Mouse (Mus musculus) left cerebral cortex, adult 11 months (tissue): ENCODE results near the gene Gm10358.
"Not testable (repeated sequence)": the region's sequence is repeated elsewhere in the genome, so short reads cannot be mapped to it uniquely, and the experiment has no call there.

Experiments
- DNase-seq: peaks from one replicate; pipeline ENCODE4 v3.0.0; 2022; ENCODE audit warnings: low spot score

The Gm10358 gene

DNA sequence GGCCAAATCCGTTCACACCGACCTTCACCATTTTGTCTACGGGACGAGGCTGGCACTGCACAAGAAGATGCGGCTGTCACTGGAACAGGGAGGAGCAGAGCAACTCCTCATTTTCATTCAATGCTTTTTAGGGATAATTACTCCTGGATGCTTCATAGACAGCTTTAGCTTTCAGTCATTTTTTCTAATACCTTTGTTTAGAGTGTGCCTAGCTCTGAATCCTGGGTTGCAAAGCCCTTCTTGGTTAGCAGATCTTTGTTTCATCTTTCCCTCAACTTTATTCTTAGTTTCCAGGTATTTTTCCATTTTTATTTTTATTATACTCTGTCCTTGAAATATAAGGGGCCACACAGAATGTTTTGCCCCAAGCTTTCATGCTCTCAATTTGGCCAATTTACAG, at the start of gene Gm10358:
Gm10358 (minus strand) TSS at position 101 of the 400 bp plus-strand sequence.
- no peak for DNase-seq

DNA sequence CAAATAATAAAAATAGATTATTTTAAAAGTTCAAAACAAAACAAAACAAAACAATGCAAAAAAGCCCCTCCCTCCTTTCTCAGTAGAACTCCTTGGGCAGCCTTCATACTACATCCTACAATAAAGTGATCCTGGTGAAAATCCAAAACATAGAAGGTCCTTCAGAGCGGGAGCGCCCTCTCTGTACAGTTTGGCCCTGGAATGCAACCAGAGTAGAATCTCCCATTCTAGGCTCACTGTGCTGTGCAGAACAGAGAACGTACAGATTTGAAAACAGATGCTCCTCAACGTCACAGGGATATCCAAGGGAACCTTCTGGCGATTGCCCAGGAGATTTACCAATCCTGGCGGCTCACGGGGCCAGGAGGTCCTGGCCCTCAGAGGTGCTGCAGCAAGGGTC, 42.0 kb upstream of the Gm10358 start, which contains the start of gene Iqcm:
Iqcm (plus strand) TSS at position 301 of the 400 bp plus-strand sequence.
- DNase-seq: no peak

GRCm38 (mm10) chr8:75415696-75416095, 9.3 kb upstream of the Gm10358 start:
- not testable (repeated sequence) for DNase-seq

DNA sequence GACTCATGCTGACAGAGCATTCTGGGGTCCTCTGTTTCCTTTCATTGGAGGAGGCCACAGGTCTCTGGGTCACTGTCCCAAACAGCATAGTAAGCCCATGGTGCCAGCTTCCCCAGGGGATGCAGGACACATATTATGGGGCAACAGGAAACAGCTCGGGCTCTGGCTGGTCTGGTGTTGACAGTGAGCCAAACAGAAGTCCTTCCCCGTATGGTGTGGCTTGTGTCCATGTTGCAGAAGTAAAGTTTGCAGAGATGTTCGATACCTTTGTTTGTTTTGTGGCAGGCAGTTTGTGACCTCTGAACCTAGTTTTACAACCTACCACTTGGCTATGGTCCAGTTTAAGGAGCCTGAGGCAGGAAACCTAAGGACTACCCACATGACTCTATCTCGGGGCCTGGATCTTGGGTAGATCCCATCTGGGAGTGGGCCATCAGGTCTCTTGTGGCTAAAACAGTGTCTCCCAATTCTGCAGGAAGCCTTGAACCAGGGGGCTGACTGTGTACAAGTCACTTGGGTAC, 21.6 kb downstream of the Gm10358 start:
- no peak for DNase-seq

DNA sequence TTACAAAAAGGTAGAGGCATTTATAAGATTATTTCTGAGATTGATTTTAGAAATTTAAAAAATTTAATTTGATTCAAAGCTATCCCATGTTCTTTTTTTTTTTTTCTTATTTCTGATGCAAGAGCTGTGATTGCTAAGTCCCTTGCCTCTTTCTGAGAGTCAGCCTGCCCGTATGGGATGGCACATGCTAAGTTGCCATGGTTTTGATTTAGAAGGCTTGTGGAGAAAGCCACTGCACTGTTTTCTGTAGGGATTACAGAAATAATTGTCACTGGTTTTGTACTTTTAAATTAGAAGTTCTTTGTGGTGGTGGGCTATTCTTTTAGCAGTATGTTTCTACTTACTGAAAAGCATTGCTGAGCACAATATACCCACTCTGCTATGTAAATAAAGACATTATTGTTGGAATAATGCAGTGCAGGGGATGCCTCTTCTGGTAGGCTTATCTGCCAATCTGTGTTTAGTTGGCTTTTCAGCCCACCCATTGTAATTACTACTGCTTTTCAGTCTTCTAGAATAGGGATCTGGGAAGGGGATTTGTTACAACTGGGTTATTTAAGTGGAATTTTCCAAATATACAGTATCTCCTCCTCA, 30.8 kb downstream of the Gm10358 start:
- no peak for DNase-seq

DNA sequence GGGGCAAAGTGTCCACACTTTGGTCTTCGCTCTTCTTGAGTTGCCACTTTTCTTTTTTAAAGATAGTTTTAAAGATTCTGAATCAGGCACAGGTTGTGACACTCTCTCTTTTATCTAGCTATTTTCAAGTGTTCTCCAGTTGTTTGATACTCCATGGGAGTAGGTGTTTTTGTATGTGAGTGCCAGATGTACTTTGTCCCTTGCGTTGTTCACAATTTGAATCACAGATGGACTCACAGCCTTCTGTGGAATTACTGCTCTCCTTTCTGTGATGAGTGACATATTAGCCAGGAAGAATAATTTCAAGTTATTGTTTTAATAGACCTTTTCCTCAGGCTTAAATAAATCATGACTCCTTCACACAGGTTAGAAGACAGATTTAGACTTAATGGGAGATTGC, 34.4 kb downstream of the Gm10358 start:
- no peak for DNase-seq
